Mouse (Mus musculus) MN1 (cell line): ENCODE measurements around the gene Gm21987.
A peak's percentile ranks its signal among the peaks of the same experiment; 100 is the strongest.

Source experiments
- DNase-seq: peaks from one replicate; pipeline ENCODE4 v3.0.0-alpha.2; 2016; ENCODE audit warnings: low spot score

Gm21987 gene

GRCm38 (mm10) chr16:38371705-38372296 lies 25.0 kb downstream of the Gm21987 start:
- no peak for DNase-seq

- DNase-seq = no peak
Measured at GRCm38 (mm10) chr16:38372876-38373275, 26.0 kb downstream of the Gm21987 start.

- DNase-seq = no peak
Measured at GRCm38 (mm10) chr16:38373439-38373838, 26.6 kb downstream of the Gm21987 start.

GRCm38 (mm10) chr16:38373941-38374340 lies 27.1 kb downstream of the Gm21987 start:
- no peak for DNase-seq

- DNase-seq = no peak
Measured at GRCm38 (mm10) chr16:38374379-38375140, 27.7 kb downstream of the Gm21987 start.

- no peak for DNase-seq
Measured at GRCm38 (mm10) chr16:38375182-38375581, 28.3 kb downstream of the Gm21987 start.

- DNase-seq = peak; percentile 24
Measured at GRCm38 (mm10) chr16:38376163-38376840, 29.5 kb downstream of the Gm21987 start.

- DNase-seq = no peak
Measured at GRCm38 (mm10) chr16:38376841-38377249, 30.0 kb downstream of the Gm21987 start.

- no peak for DNase-seq
Measured at GRCm38 (mm10) chr16:38377546-38377945, 30.7 kb downstream of the Gm21987 start.

GRCm38 (mm10) chr16:38378591-38378990 lies 31.8 kb downstream of the Gm21987 start:
- no peak for DNase-seq

GRCm38 (mm10) chr16:38379088-38379487 lies 32.2 kb downstream of the Gm21987 start:
- DNase-seq = no peak

- DNase-seq = no peak
Measured at GRCm38 (mm10) chr16:38379493-38379892, 32.7 kb downstream of the Gm21987 start.

GRCm38 (mm10) chr16:38379926-38380325 lies 33.1 kb downstream of the Gm21987 start:
- no peak for DNase-seq

- DNase-seq = no peak
Measured at GRCm38 (mm10) chr16:38383683-38384082, 36.8 kb downstream of the Gm21987 start.

GRCm38 (mm10) chr16:38385184-38385634 lies 38.4 kb downstream of the Gm21987 start:
- DNase-seq = no peak

GRCm38 (mm10) chr16:38385700-38386099 lies 38.9 kb downstream of the Gm21987 start:
- DNase-seq = no peak

- no peak for DNase-seq
Measured at GRCm38 (mm10) chr16:38387389-38387788, 40.5 kb downstream of the Gm21987 start.

- no peak for DNase-seq
Measured at GRCm38 (mm10) chr16:38388757-38389156, 41.9 kb downstream of the Gm21987 start.

- no peak for DNase-seq
Measured at GRCm38 (mm10) chr16:38389284-38389893, 42.5 kb downstream of the Gm21987 start.

- DNase-seq = no peak
Measured at GRCm38 (mm10) chr16:38390322-38390721, 43.5 kb downstream of the Gm21987 start.

- DNase-seq = no peak
Measured at GRCm38 (mm10) chr16:38392126-38392894, 45.5 kb downstream of the Gm21987 start.

GRCm38 (mm10) chr16:38394191-38394618 lies 47.4 kb downstream of the Gm21987 start:
- peak; percentile 47 for DNase-seq
